Mouse (Mus musculus): Measurements from ENCODE around the gene Pp2d1. TPM values are rescaled to one million over a fixed set of nuclear protein-coding genes. Genes with fewer than 3 reads are reported as not detected.

Gene Pp2d1
- 162 TPM for polyA plus RNA-seq (2014; fragmentation: Illumina TruSeq; extraction: RNeasy Lipid Tissue Mini Kit (QIAGEN cat#74804); ENCODE audit: low read depth, low replicate concordance)

GRCm38 (mm10) chr17:53539351-53539750 is at the start of gene Pp2d1:
Gene Pp2d1 (minus strand): TSS chr17:53539451.

GRCm38 (mm10) chr17:53566161-53566918 is 27.1 kb upstream of the Pp2d1 start, which contains the start of gene Kat2b:
Gene Kat2b (plus strand): TSS chr17:53566861.

GRCm38 (mm10) chr17:53478858-53479603 is 60.2 kb downstream of the Pp2d1 start, which contains the start of gene Rab5a:
Gene Rab5a (plus strand): TSS chr17:53479234.

GRCm38 (mm10) chr17:53462603-53463495 is 76.4 kb downstream of the Pp2d1 start, which contains the start of gene Efhb:
Gene Efhb (minus strand): TSS chr17:53463321.

Other genes with a start within 250 kb of the Pp2d1 start
- gene Efhb, start 76.1 kb downstream of the Pp2d1 start, polyA plus RNA-seq (2014; fragmentation: Illumina TruSeq; extraction: RNeasy Lipid Tissue Mini Kit (QIAGEN cat#74804); ENCODE audit: low read depth, low replicate concordance): 128 TPM
- 47.5 TPM for gene Rab5a, start 60.2 kb downstream of the Pp2d1 start, polyA plus RNA-seq (2014; fragmentation: Illumina TruSeq; extraction: RNeasy Lipid Tissue Mini Kit (QIAGEN cat#74804); ENCODE audit: low read depth, low replicate concordance)
- 105 TPM for gene Kat2b, start 27.4 kb upstream of the Pp2d1 start, polyA plus RNA-seq (2014; fragmentation: Illumina TruSeq; extraction: RNeasy Lipid Tissue Mini Kit (QIAGEN cat#74804); ENCODE audit: low read depth, low replicate concordance)
- gene Sgo1, start 149.9 kb upstream of the Pp2d1 start, polyA plus RNA-seq (2014; fragmentation: Illumina TruSeq; extraction: RNeasy Lipid Tissue Mini Kit (QIAGEN cat#74804); ENCODE audit: low read depth, low replicate concordance): 6.8 TPM

Measured in testis, adult 10 weeks (tissue).